Mouse (Mus musculus): Measurements from ENCODE around the gene Gna11. TPM values are rescaled to one million over a fixed set of nuclear protein-coding genes. Genes with fewer than 3 reads are reported as not detected.

Gene Gna11
- total RNA-seq, 1 experiment from 2014 or later, result 5.8 TPM

GRCm38 (mm10) chr10:81523570-81523969, 21.4 kb downstream of the Gna11 start:
- ATAC-seq (replicated peaks in 1 of 2; ENCODE audit: insufficient read depth in 1 of 2, low FRiP score in 2 of 2, low TSS enrichment in 1 of 2, low read depth in 1 of 2, poor library complexity in 2 of 2, severe bottlenecking in 2 of 2), result no peak; a peak in 1 of 4 replicates

- ATAC-seq (replicated peaks in 1 of 2; ENCODE audit: insufficient read depth in 1 of 2, low FRiP score in 2 of 2, low TSS enrichment in 1 of 2, low read depth in 1 of 2, poor library complexity in 2 of 2, severe bottlenecking in 2 of 2), result no peak
Measured at GRCm38 (mm10) chr10:81523142-81523541, 21.8 kb downstream of the Gna11 start.

- no peak for ATAC-seq (replicated peaks in 1 of 2; ENCODE audit: insufficient read depth in 1 of 2, low FRiP score in 2 of 2, low TSS enrichment in 1 of 2, low read depth in 1 of 2, poor library complexity in 2 of 2, severe bottlenecking in 2 of 2)
Measured at GRCm38 (mm10) chr10:81519978-81520365, 25.0 kb downstream of the Gna11 start.

GRCm38 (mm10) chr10:81519227-81519977, 25.6 kb downstream of the Gna11 start:
- peak; percentile 75 to 85 for ATAC-seq (replicated peaks in 1 of 2; ENCODE audit: insufficient read depth in 1 of 2, low FRiP score in 2 of 2, low TSS enrichment in 1 of 2, low read depth in 1 of 2, poor library complexity in 2 of 2, severe bottlenecking in 2 of 2)

GRCm38 (mm10) chr10:81518546-81518945, 26.4 kb downstream of the Gna11 start:
- peak in 1 of 2 experiments; percentile 21; a peak in 1 of 4 replicates for ATAC-seq (replicated peaks in 1 of 2; ENCODE audit: insufficient read depth in 1 of 2, low FRiP score in 2 of 2, low TSS enrichment in 1 of 2, low read depth in 1 of 2, poor library complexity in 2 of 2, severe bottlenecking in 2 of 2)

GRCm38 (mm10) chr10:81517227-81517626, 27.8 kb downstream of the Gna11 start:
- ATAC-seq (replicated peaks in 1 of 2; ENCODE audit: insufficient read depth in 1 of 2, low FRiP score in 2 of 2, low TSS enrichment in 1 of 2, low read depth in 1 of 2, poor library complexity in 2 of 2, severe bottlenecking in 2 of 2), result peak; percentile 13 to 51; a peak in 3 of 4 replicates

- no peak for ATAC-seq (replicated peaks in 1 of 2; ENCODE audit: insufficient read depth in 1 of 2, low FRiP score in 2 of 2, low TSS enrichment in 1 of 2, low read depth in 1 of 2, poor library complexity in 2 of 2, severe bottlenecking in 2 of 2)
Measured at GRCm38 (mm10) chr10:81513798-81514197, 31.2 kb downstream of the Gna11 start.

GRCm38 (mm10) chr10:81510246-81510810, 34.7 kb downstream of the Gna11 start:
- no peak for ATAC-seq (replicated peaks in 1 of 2; ENCODE audit: insufficient read depth in 1 of 2, low FRiP score in 2 of 2, low TSS enrichment in 1 of 2, low read depth in 1 of 2, poor library complexity in 2 of 2, severe bottlenecking in 2 of 2)

- no peak for ATAC-seq (replicated peaks in 1 of 2; ENCODE audit: insufficient read depth in 1 of 2, low FRiP score in 2 of 2, low TSS enrichment in 1 of 2, low read depth in 1 of 2, poor library complexity in 2 of 2, severe bottlenecking in 2 of 2)
Measured at GRCm38 (mm10) chr10:81507691-81508489, 37.1 kb downstream of the Gna11 start.

GRCm38 (mm10) chr10:81507095-81507494, 37.9 kb downstream of the Gna11 start:
- ATAC-seq (replicated peaks in 1 of 2; ENCODE audit: insufficient read depth in 1 of 2, low FRiP score in 2 of 2, low TSS enrichment in 1 of 2, low read depth in 1 of 2, poor library complexity in 2 of 2, severe bottlenecking in 2 of 2), result no peak

GRCm38 (mm10) chr10:81505016-81505664, 39.9 kb downstream of the Gna11 start:
- no peak for ATAC-seq (replicated peaks in 1 of 2; ENCODE audit: insufficient read depth in 1 of 2, low FRiP score in 2 of 2, low TSS enrichment in 1 of 2, low read depth in 1 of 2, poor library complexity in 2 of 2, severe bottlenecking in 2 of 2)

GRCm38 (mm10) chr10:81502658-81503057, 42.3 kb downstream of the Gna11 start:
- peak; percentile 58 to 63 for ATAC-seq (replicated peaks in 1 of 2; ENCODE audit: insufficient read depth in 1 of 2, low FRiP score in 2 of 2, low TSS enrichment in 1 of 2, low read depth in 1 of 2, poor library complexity in 2 of 2, severe bottlenecking in 2 of 2)

GRCm38 (mm10) chr10:81501863-81502262, 43.1 kb downstream of the Gna11 start:
- no peak for ATAC-seq (replicated peaks in 1 of 2; ENCODE audit: insufficient read depth in 1 of 2, low FRiP score in 2 of 2, low TSS enrichment in 1 of 2, low read depth in 1 of 2, poor library complexity in 2 of 2, severe bottlenecking in 2 of 2)

GRCm38 (mm10) chr10:81500032-81500431, 45.0 kb downstream of the Gna11 start, which contains the start of gene S1pr4:
Gene S1pr4 (minus strand): TSS chr10:81500132.
- ATAC-seq (replicated peaks in 1 of 2; ENCODE audit: insufficient read depth in 1 of 2, low FRiP score in 2 of 2, low TSS enrichment in 1 of 2, low read depth in 1 of 2, poor library complexity in 2 of 2, severe bottlenecking in 2 of 2), result no peak

- ATAC-seq (replicated peaks in 1 of 2; ENCODE audit: insufficient read depth in 1 of 2, low FRiP score in 2 of 2, low TSS enrichment in 1 of 2, low read depth in 1 of 2, poor library complexity in 2 of 2, severe bottlenecking in 2 of 2), result peak; percentile 25 to 36
Measured at GRCm38 (mm10) chr10:81499250-81499901, 45.6 kb downstream of the Gna11 start.

GRCm38 (mm10) chr10:81498316-81499249, 46.4 kb downstream of the Gna11 start:
- ATAC-seq (replicated peaks in 1 of 2; ENCODE audit: insufficient read depth in 1 of 2, low FRiP score in 2 of 2, low TSS enrichment in 1 of 2, low read depth in 1 of 2, poor library complexity in 2 of 2, severe bottlenecking in 2 of 2), result peak in 1 of 2 experiments; percentile 11; a peak in 1 of 4 replicates
